Mouse (Mus musculus): ENCODE measurements around the gene Sbf2. TPM values are rescaled to one million over a fixed set of nuclear protein-coding genes. Genes with fewer than 3 reads are reported as not detected.

Sbf2 gene
- polyA plus RNA-seq (2012; rRNA removed): 35.2 and 37.0 TPM in 2 replicates

DNA sequence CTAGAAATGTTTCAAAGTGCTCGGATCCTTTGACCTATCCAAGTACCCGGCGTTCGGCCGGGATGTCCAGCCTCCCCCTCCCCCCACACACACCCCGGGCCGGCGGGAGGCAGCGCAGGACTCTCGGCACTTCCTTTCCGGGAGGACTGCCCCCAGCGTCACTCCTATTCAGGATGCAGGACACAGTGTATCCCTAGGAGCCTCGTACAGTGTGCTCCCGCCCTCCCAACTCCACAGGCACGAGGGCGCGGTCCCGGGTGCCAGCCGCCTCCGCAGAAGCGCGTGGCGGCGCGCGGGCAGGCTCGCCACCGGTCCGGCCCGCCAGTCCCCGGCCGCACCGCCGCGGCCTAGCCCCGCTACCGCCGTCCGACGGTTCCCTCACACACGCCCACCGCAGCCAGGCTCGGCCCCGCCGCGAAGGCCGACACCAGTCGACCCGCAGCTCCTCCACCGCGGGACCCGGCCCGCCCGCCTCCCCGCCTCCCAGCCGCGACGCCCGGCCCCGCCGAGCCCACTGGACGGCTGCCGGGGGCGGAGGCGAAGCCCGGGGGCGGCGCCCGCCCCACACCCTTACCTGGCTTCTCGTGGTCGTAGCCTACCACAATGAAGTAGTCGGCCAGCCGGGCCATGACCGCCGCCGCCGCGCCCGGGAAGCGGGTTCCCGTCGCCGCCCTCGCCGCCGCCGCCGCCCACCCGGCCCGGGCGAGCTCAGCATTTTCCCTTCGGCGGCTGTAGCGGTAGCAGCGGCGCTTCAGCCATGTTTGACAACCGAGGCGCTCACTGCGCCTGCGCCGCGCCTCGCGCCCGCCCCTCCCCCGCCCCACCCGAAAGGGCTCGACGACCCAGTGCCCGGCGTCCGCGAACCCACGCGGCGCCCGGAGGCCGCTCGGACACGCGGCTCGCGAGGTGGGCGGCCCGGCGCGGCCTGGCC, at the start of gene Sbf2:
Gene Sbf2 (minus strand): TSS at position 790 of the 931 bp plus-strand sequence.
- no peaks in the 10 kb centered on the region for H3K36me3 ChIP-seq (ENCODE audit: control insufficient read depth, insufficient read depth, low read length)
- peak within 1 kb of the TSS; percentile 98 for H3K27ac ChIP-seq (ENCODE audit: control insufficient read depth, insufficient read depth, low read depth, low read length)
- no peak for TF ChIP-seq CTCF (IDR thresholded peaks at IDR 0.05; ENCODE audit: control insufficient read depth, insufficient read depth, insufficient replicate concordance, low read depth, low read length)
- TF ChIP-seq POLR2A (IDR thresholded peaks at IDR 0.05; ENCODE audit: control insufficient read depth, low read depth, low read length): peak; percentile 76
- H3K27me3 ChIP-seq (ENCODE audit: control insufficient read depth, insufficient read depth, low read length): no peaks in the 10 kb centered on the region
- peak within 1 kb of the TSS; percentile 96 for H3K4me3 ChIP-seq (ENCODE audit: control insufficient read depth, low read depth, low read length)
- peaks cover 14% of the 10 kb centered on the region for H3K4me1 ChIP-seq (ENCODE audit: control insufficient read depth, insufficient read depth, low read length)

- no peak for TF ChIP-seq POLR2A (IDR thresholded peaks at IDR 0.05; ENCODE audit: control insufficient read depth, low read depth, low read length)
- TF ChIP-seq CTCF (IDR thresholded peaks at IDR 0.05; ENCODE audit: control insufficient read depth, insufficient read depth, insufficient replicate concordance, low read depth, low read length): no peak
- Histone ChIP-seq H3K36me3 (ENCODE audit: control insufficient read depth, insufficient read depth, low read length) (no peaks in the 10 kb centered on the region), H3K4me3 (ENCODE audit: control insufficient read depth, low read depth, low read length) (no peak overlapping the region), H3K4me1 (ENCODE audit: control insufficient read depth, insufficient read depth, low read length) (peaks cover 2% of the 10 kb centered on the region; the same call in 1 of the 2 replicates), H3K27me3 (ENCODE audit: control insufficient read depth, insufficient read depth, low read length) (no peaks in the 10 kb centered on the region), H3K27ac (ENCODE audit: control insufficient read depth, insufficient read depth, low read depth, low read length) (no peak overlapping the region)
Observed at GRCm38 (mm10) chr7:110658378-110658928, 43.7 kb upstream of the Sbf2 start.

- H3K36me3 ChIP-seq (ENCODE audit: control insufficient read depth, insufficient read depth, low read length): no peaks in the 10 kb centered on the region
- H3K4me3 ChIP-seq (ENCODE audit: control insufficient read depth, low read depth, low read length): no peak overlapping the region
- no peaks in the 10 kb centered on the region for H3K27me3 ChIP-seq (ENCODE audit: control insufficient read depth, insufficient read depth, low read length)
- TF ChIP-seq POLR2A (IDR thresholded peaks at IDR 0.05; ENCODE audit: control insufficient read depth, low read depth, low read length) (no peak), CTCF (IDR thresholded peaks at IDR 0.05; ENCODE audit: control insufficient read depth, insufficient read depth, insufficient replicate concordance, low read depth, low read length) (no peak)
- peaks cover 2% of the 10 kb centered on the region; the same call in 1 of the 2 replicates for H3K4me1 ChIP-seq (ENCODE audit: control insufficient read depth, insufficient read depth, low read length)
- no peak overlapping the region for H3K27ac ChIP-seq (ENCODE audit: control insufficient read depth, insufficient read depth, low read depth, low read length)
Observed at GRCm38 (mm10) chr7:110655966-110656365, 41.2 kb upstream of the Sbf2 start.

- no peak for TF ChIP-seq CTCF (IDR thresholded peaks at IDR 0.05; ENCODE audit: control insufficient read depth, insufficient read depth, insufficient replicate concordance, low read depth, low read length)
- TF ChIP-seq POLR2A (IDR thresholded peaks at IDR 0.05; ENCODE audit: control insufficient read depth, low read depth, low read length): no peak
- peaks cover 2% of the 10 kb centered on the region; the same call in 1 of the 2 replicates for H3K4me1 ChIP-seq (ENCODE audit: control insufficient read depth, insufficient read depth, low read length)
- H3K36me3 ChIP-seq (ENCODE audit: control insufficient read depth, insufficient read depth, low read length): no peaks in the 10 kb centered on the region
- H3K27me3 ChIP-seq (ENCODE audit: control insufficient read depth, insufficient read depth, low read length): no peaks in the 10 kb centered on the region
- no peak overlapping the region for H3K27ac ChIP-seq (ENCODE audit: control insufficient read depth, insufficient read depth, low read depth, low read length)
- no peak overlapping the region for H3K4me3 ChIP-seq (ENCODE audit: control insufficient read depth, low read depth, low read length)
Observed at GRCm38 (mm10) chr7:110655230-110655629, 40.5 kb upstream of the Sbf2 start.

GRCm38 (mm10) chr7:110651091-110651490, 36.4 kb upstream of the Sbf2 start:
- Histone ChIP-seq H3K4me1 (ENCODE audit: control insufficient read depth, insufficient read depth, low read length) (peaks cover 13% of the 10 kb centered on the region), H3K27ac (ENCODE audit: control insufficient read depth, insufficient read depth, low read depth, low read length) (no peak overlapping the region), H3K36me3 (ENCODE audit: control insufficient read depth, insufficient read depth, low read length) (no peaks in the 10 kb centered on the region), H3K27me3 (ENCODE audit: control insufficient read depth, insufficient read depth, low read length) (no peaks in the 10 kb centered on the region), H3K4me3 (ENCODE audit: control insufficient read depth, low read depth, low read length) (no peak overlapping the region)
- TF ChIP-seq POLR2A (IDR thresholded peaks at IDR 0.05; ENCODE audit: control insufficient read depth, low read depth, low read length) (no peak), CTCF (IDR thresholded peaks at IDR 0.05; ENCODE audit: control insufficient read depth, insufficient read depth, insufficient replicate concordance, low read depth, low read length) (no peak)

DNA sequence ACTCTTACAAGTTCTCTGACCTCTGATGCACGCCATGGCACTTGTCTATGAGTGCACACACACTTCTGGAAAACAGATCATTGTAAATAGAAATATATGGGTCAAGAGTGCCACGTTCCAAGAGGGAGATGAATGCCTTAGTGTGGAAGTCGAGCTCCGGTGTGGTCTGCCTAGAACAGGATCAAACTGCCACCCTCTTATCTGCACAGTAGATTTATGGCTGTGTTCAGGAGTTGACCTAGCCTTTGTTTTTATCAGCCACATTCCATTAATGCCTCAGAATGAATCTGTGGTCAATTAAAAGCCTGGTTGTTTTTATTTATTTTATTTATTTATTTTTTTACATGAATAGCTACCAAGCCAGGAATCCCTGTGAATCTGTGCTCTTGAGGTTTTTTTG, 35.8 kb upstream of the Sbf2 start:
- Histone ChIP-seq H3K36me3 (ENCODE audit: control insufficient read depth, insufficient read depth, low read length) (no peaks in the 10 kb centered on the region), H3K27ac (ENCODE audit: control insufficient read depth, insufficient read depth, low read depth, low read length) (no peak overlapping the region), H3K4me1 (ENCODE audit: control insufficient read depth, insufficient read depth, low read length) (peaks cover 13% of the 10 kb centered on the region), H3K27me3 (ENCODE audit: control insufficient read depth, insufficient read depth, low read length) (no peaks in the 10 kb centered on the region), H3K4me3 (ENCODE audit: control insufficient read depth, low read depth, low read length) (no peak overlapping the region)
- TF ChIP-seq POLR2A (IDR thresholded peaks at IDR 0.05; ENCODE audit: control insufficient read depth, low read depth, low read length): no peak
- TF ChIP-seq CTCF (IDR thresholded peaks at IDR 0.05; ENCODE audit: control insufficient read depth, insufficient read depth, insufficient replicate concordance, low read depth, low read length): no peak
